Mouse (Mus musculus) thymus, postnatal 0 days (tissue): ENCODE measurements around the gene Sema4g. TPM values are rescaled to one million over a fixed set of nuclear protein-coding genes. Genes with fewer than 3 reads are reported as not detected.

Experiments used
- DNase-seq: peaks from one replicate; pipeline ENCODE4 v3.0.0-alpha.2; 2015; ENCODE audit warnings: low spot score
- polyA plus RNA-seq: library from polyadenylated mRNA; unstranded; fragments of >200 nt; fragmentation: Nextera tagmentation; extraction: Ambion mirVana; gene quantifications from 2 replicates; pipeline ENCODE4 v1.2.1, GENCODE M21; 2015

The Sema4g gene
- 0.62 and 1.2 TPM in 2 replicates for polyA plus RNA-seq

- peak; percentile 53 for DNase-seq
Measured at GRCm38 (mm10) chr19:44988831-44989566, at the start of gene Sema4g. Gene Sema4g, plus strand, starts transcription at chr19:44989101.

- DNase-seq = no peak
Measured at GRCm38 (mm10) chr19:44959633-44960032, 29.3 kb upstream of the Sema4g start.

GRCm38 (mm10) chr19:44965978-44966377 is 22.9 kb upstream of the Sema4g start:
- DNase-seq = no peak

GRCm38 (mm10) chr19:44968329-44968728 is 20.6 kb upstream of the Sema4g start:
- DNase-seq = no peak

- DNase-seq = no peak
Measured at GRCm38 (mm10) chr19:44976636-44977035, 12.3 kb upstream of the Sema4g start.

- no peak for DNase-seq
Measured at GRCm38 (mm10) chr19:44977148-44977547, 11.8 kb upstream of the Sema4g start.

- DNase-seq = no peak
Measured at GRCm38 (mm10) chr19:44980787-44981186, 8.1 kb upstream of the Sema4g start.

- DNase-seq = no peak
Measured at GRCm38 (mm10) chr19:44982477-44983115, 6.3 kb upstream of the Sema4g start.

- no peak for DNase-seq
Measured at GRCm38 (mm10) chr19:44983366-44983765, 5.5 kb upstream of the Sema4g start.

GRCm38 (mm10) chr19:44984420-44984819 is 4.5 kb upstream of the Sema4g start:
- DNase-seq = no peak

GRCm38 (mm10) chr19:44985159-44985988 is 3.5 kb upstream of the Sema4g start:
- DNase-seq = no peak

- DNase-seq = no peak
Measured at GRCm38 (mm10) chr19:44987004-44987403, 1.9 kb upstream of the Sema4g start.

GRCm38 (mm10) chr19:44987851-44988250 is 1.1 kb upstream of the Sema4g start:
- DNase-seq = no peak

GRCm38 (mm10) chr19:44988321-44988720 is 580 bp upstream of the Sema4g start:
- DNase-seq = no peak

GRCm38 (mm10) chr19:44989567-44990495 is 930 bp downstream of the Sema4g start:
- DNase-seq = no peak

GRCm38 (mm10) chr19:44991031-44991430 is 2.1 kb downstream of the Sema4g start:
- DNase-seq = no peak

- no peak for DNase-seq
Measured at GRCm38 (mm10) chr19:44992246-44992645, 3.3 kb downstream of the Sema4g start.

- DNase-seq = no peak
Measured at GRCm38 (mm10) chr19:44992712-44993111, 3.8 kb downstream of the Sema4g start.

- no peak for DNase-seq
Measured at GRCm38 (mm10) chr19:44997786-44998185, 8.9 kb downstream of the Sema4g start.

- no peak for DNase-seq
Measured at GRCm38 (mm10) chr19:44999647-45000046, 10.7 kb downstream of the Sema4g start.

GRCm38 (mm10) chr19:45002301-45002700 is 13.4 kb downstream of the Sema4g start:
- DNase-seq = no peak
